Mouse (Mus musculus): ENCODE data around the gene Irx4.

DNA sequence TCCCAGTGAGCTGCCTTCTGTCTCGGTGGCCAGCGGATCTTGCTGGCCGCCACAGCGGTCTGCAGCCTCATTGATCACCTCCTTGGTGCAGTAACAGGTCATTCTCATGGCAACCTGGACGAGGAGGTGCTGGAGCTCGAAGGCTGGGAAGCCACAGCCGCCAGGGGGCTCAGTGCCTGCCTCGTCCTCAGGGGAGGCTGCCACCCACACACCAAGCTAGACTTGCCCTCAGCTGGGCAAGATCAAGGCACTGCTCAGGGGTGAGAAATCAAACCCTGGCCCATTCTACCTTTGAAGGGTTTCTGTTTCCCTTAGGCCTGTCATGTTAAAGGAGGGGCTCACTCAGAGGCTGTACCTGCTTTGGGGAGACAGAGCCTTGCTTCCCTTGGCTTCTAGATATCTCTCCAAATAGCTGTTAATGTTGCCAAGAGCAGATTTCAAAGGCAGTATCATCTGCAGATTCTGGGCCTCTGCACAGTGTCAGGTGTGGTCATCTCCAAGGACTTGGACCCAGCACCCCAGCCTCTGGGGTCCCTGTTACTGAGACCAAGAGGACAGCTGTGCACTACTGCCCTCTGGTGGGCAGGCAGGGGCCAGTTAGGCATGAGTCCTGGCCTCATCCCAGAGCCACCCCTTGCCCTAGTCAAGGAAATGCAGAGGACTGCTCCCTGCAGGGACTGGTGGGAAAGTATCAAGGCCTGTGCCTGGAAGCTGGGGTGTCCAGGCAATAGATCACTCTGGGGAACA lies 50.1 kb downstream of the Irx4 start:
- no peak for TF ChIP-seq POLR2A (IDR thresholded peaks at IDR 0.05; ENCODE audit: extremely low read depth, insufficient read depth, low read length)
- peak; percentile 49 for TF ChIP-seq CTCF (IDR thresholded peaks at IDR 0.05; ENCODE audit: extremely low read depth, insufficient read depth, low read length)

Measured in cortical plate, adult 2 months (tissue).